Mouse (Mus musculus): ENCODE data around the gene Zswim8. TPM values are rescaled to one million over a fixed set of nuclear protein-coding genes. Genes with fewer than 3 reads are reported as not detected.

Zswim8 gene
- total and polyA plus RNA-seq, 2 experiments: 11.4 to 95.0 TPM

GRCm38 (mm10) chr14:20661661-20662331 lies 45.6 kb upstream of the Zswim8 start:
- Histone ChIP-seq H3K36me3 (ENCODE audit: control insufficient read depth, insufficient read depth, low read length) (no peaks in the 10 kb centered on the region), H3K9ac (ENCODE audit: low read depth, low read length) (peak overlapping the region; percentile 62), H3K4me3 (ENCODE audit: insufficient read depth, low read depth, low read length) (peak overlapping the region; percentile 60), H3K27ac (replicated peaks; ENCODE audit: insufficient read depth, low read depth, low read length) (no peak overlapping the region), H3K4me1 (ENCODE audit: control insufficient read depth, insufficient read depth, low read length) (peaks cover 4% of the 10 kb centered on the region), H3K79me2 (ENCODE audit: control insufficient read depth, insufficient read depth, low read length) (no peaks in the 10 kb centered on the region), H3K27me3 (ENCODE audit: control insufficient read depth, insufficient read depth, low read length) (no peaks in the 10 kb centered on the region)
- 44% methylated on average over 19 of the region's 19 CpGs for WGBS
- DNase-seq (ENCODE audit: extremely low read depth, low read depth, low spot score): no peak
- no peak for TF ChIP-seq POLR2A (IDR thresholded peaks at IDR 0.05; ENCODE audit: extremely low read depth, insufficient read depth, low read length)
- TF ChIP-seq CTCF (IDR thresholded peaks at IDR 0.05; ENCODE audit: low read depth, low read length): no peak

DNA sequence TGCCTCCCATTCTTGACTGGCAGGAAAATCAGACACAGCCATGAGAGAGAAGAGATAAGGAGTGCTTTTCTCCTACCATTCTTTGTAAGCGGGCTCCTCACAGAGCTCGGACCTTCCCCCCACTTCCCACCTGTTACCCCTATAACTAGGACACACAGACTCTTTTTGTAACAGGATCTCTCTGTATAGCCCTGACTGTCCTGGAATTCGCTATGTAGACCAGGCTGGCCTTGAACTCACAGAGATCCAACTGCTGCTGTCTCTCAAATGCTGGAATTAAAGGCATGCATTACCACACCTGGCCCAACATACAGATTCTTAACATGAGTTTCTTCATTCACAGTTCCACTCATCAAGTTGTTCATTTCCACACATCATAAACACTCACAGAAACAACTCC lies 44.6 kb upstream of the Zswim8 start:
- no peaks in the 10 kb centered on the region for H3K79me2 ChIP-seq (ENCODE audit: control insufficient read depth, insufficient read depth, low read length)
- H3K4me3 ChIP-seq (ENCODE audit: insufficient read depth, low read depth, low read length): no peak overlapping the region
- TF ChIP-seq CTCF (IDR thresholded peaks at IDR 0.05; ENCODE audit: low read depth, low read length) (no peak), POLR2A (IDR thresholded peaks at IDR 0.05; ENCODE audit: extremely low read depth, insufficient read depth, low read length) (no peak)
- peaks cover 4% of the 10 kb centered on the region for H3K4me1 ChIP-seq (ENCODE audit: control insufficient read depth, insufficient read depth, low read length)
- H3K27me3 ChIP-seq (ENCODE audit: control insufficient read depth, insufficient read depth, low read length): no peaks in the 10 kb centered on the region
- H3K27ac ChIP-seq (replicated peaks; ENCODE audit: insufficient read depth, low read depth, low read length): no peak overlapping the region
- no peaks in the 10 kb centered on the region for H3K36me3 ChIP-seq (ENCODE audit: control insufficient read depth, insufficient read depth, low read length)
- 97% methylated on average over 3 of the region's 3 CpGs for WGBS
- H3K9ac ChIP-seq (ENCODE audit: low read depth, low read length): no peak overlapping the region
- DNase-seq (ENCODE audit: extremely low read depth, low read depth, low spot score): no peak

- TF ChIP-seq POLR2A (IDR thresholded peaks at IDR 0.05; ENCODE audit: extremely low read depth, insufficient read depth, low read length) (no peak), CTCF (IDR thresholded peaks at IDR 0.05; ENCODE audit: low read depth, low read length) (no peak)
- no peaks in the 10 kb centered on the region for H3K36me3 ChIP-seq (ENCODE audit: control insufficient read depth, insufficient read depth, low read length)
- H3K4me3 ChIP-seq (ENCODE audit: insufficient read depth, low read depth, low read length): no peak overlapping the region
- no peak overlapping the region for H3K27ac ChIP-seq (replicated peaks; ENCODE audit: insufficient read depth, low read depth, low read length)
- DNase-seq (ENCODE audit: extremely low read depth, low read depth, low spot score): no peak
- H3K4me1 ChIP-seq (ENCODE audit: control insufficient read depth, insufficient read depth, low read length): peaks cover 4% of the 10 kb centered on the region
- H3K27me3 ChIP-seq (ENCODE audit: control insufficient read depth, insufficient read depth, low read length): no peaks in the 10 kb centered on the region
- no peak overlapping the region for H3K9ac ChIP-seq (ENCODE audit: low read depth, low read length)
- WGBS: 78% methylated on average over 2 of the region's 2 CpGs
- no peaks in the 10 kb centered on the region for H3K79me2 ChIP-seq (ENCODE audit: control insufficient read depth, insufficient read depth, low read length)
Measured at GRCm38 (mm10) chr14:20663601-20664000, 43.8 kb upstream of the Zswim8 start.

GRCm38 (mm10) chr14:20664436-20664835 lies 42.9 kb upstream of the Zswim8 start:
- no peak overlapping the region for H3K4me3 ChIP-seq (ENCODE audit: insufficient read depth, low read depth, low read length)
- H3K36me3 ChIP-seq (ENCODE audit: control insufficient read depth, insufficient read depth, low read length): no peaks in the 10 kb centered on the region
- WGBS: 88% methylated on average over 3 of the region's 3 CpGs
- no peak overlapping the region for H3K27ac ChIP-seq (replicated peaks; ENCODE audit: insufficient read depth, low read depth, low read length)
- H3K79me2 ChIP-seq (ENCODE audit: control insufficient read depth, insufficient read depth, low read length): no peaks in the 10 kb centered on the region
- H3K4me1 ChIP-seq (ENCODE audit: control insufficient read depth, insufficient read depth, low read length): peaks cover 4% of the 10 kb centered on the region
- no peaks in the 10 kb centered on the region for H3K27me3 ChIP-seq (ENCODE audit: control insufficient read depth, insufficient read depth, low read length)
- H3K9ac ChIP-seq (ENCODE audit: low read depth, low read length): no peak overlapping the region
- DNase-seq (ENCODE audit: extremely low read depth, low read depth, low spot score): no peak
- TF ChIP-seq POLR2A (IDR thresholded peaks at IDR 0.05; ENCODE audit: extremely low read depth, insufficient read depth, low read length): no peak
- TF ChIP-seq CTCF (IDR thresholded peaks at IDR 0.05; ENCODE audit: low read depth, low read length): no peak

DNA sequence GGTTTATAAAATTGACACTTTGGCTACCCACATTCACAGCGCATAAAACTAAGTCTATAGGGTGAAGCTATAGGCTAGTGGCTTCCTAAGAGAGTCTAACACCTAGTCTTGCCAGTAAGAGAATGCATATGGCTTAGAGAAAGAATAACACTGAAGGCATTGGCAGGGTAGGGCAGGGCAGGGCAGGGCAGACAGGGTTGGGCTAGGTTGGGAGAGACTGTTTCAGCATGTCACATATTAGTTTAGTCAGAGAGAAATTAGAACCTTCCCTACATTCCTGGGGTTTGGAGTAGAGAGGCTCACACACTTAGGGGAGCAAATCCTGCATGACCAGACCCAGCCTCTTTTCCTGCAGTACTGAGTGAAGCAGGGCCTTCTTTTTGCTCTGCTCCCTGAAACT lies 39.9 kb upstream of the Zswim8 start:
- Histone ChIP-seq H3K4me1 (ENCODE audit: control insufficient read depth, insufficient read depth, low read length) (no peaks in the 10 kb centered on the region), H3K27me3 (ENCODE audit: control insufficient read depth, insufficient read depth, low read length) (no peaks in the 10 kb centered on the region), H3K79me2 (ENCODE audit: control insufficient read depth, insufficient read depth, low read length) (no peaks in the 10 kb centered on the region), H3K36me3 (ENCODE audit: control insufficient read depth, insufficient read depth, low read length) (no peaks in the 10 kb centered on the region), H3K9ac (ENCODE audit: low read depth, low read length) (no peak overlapping the region), H3K27ac (replicated peaks; ENCODE audit: insufficient read depth, low read depth, low read length) (no peak overlapping the region), H3K4me3 (ENCODE audit: insufficient read depth, low read depth, low read length) (no peak overlapping the region)
- 94% methylated on average over 1 of the region's 1 CpGs for WGBS
- no peak for DNase-seq (ENCODE audit: extremely low read depth, low read depth, low spot score)
- no peak for TF ChIP-seq POLR2A (IDR thresholded peaks at IDR 0.05; ENCODE audit: extremely low read depth, insufficient read depth, low read length)
- TF ChIP-seq CTCF (IDR thresholded peaks at IDR 0.05; ENCODE audit: low read depth, low read length): no peak

GRCm38 (mm10) chr14:20668154-20668810 lies 39.1 kb upstream of the Zswim8 start, which contains the start of gene Synpo2l:
TSS of gene Synpo2l (minus strand) at chr14:20668354.
- Histone ChIP-seq H3K36me3 (ENCODE audit: control insufficient read depth, insufficient read depth, low read length) (no peaks in the 10 kb centered on the region), H3K79me2 (ENCODE audit: control insufficient read depth, insufficient read depth, low read length) (no peaks in the 10 kb centered on the region), H3K4me1 (ENCODE audit: control insufficient read depth, insufficient read depth, low read length) (no peaks in the 10 kb centered on the region), H3K27ac (replicated peaks; ENCODE audit: insufficient read depth, low read depth, low read length) (no peak within 1 kb of the TSS), H3K4me3 (ENCODE audit: insufficient read depth, low read depth, low read length) (no peak within 1 kb of the TSS), H3K27me3 (ENCODE audit: control insufficient read depth, insufficient read depth, low read length) (no peaks in the 10 kb centered on the region), H3K9ac (ENCODE audit: low read depth, low read length) (no peak within 1 kb of the TSS)
- WGBS: 77% methylated on average over 8 of the region's 8 CpGs
- no peak for DNase-seq (ENCODE audit: extremely low read depth, low read depth, low spot score)
- TF ChIP-seq CTCF (IDR thresholded peaks at IDR 0.05; ENCODE audit: low read depth, low read length) (no peak), POLR2A (IDR thresholded peaks at IDR 0.05; ENCODE audit: extremely low read depth, insufficient read depth, low read length) (no peak)

All from liver, adult 2 months (tissue).